Mouse (Mus musculus) cerebellum, adult 8-10 months (tissue): ENCODE measurements around the gene Cryab.
A peak's percentile ranks its signal among the peaks of the same experiment; 100 is the strongest.

ENCODE experiments used
- DNase-seq: peaks from one replicate; pipeline ENCODE4 v3.0.0; 2022

The Cryab gene

DNA sequence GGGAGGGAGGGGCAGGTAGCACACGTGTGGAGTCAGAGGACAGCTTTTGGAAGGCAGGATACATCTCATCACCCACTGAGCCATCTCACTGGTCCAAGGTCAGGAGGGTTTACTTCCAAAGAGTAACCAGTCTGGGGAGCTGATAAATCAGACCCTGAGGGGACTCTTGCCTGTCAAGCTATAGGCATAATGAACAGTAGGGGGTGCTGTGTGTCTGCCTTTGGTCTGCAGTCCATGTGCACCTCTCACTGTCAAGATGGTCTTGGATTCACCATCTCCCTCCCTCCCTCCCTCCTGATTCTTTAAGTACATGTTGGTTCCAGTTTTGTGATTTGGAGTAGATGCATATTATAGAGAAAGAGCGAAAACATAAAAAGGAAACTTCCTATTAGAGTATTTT is 49.9 kb downstream of the Cryab start:
- peak; percentile 20 for DNase-seq

DNA sequence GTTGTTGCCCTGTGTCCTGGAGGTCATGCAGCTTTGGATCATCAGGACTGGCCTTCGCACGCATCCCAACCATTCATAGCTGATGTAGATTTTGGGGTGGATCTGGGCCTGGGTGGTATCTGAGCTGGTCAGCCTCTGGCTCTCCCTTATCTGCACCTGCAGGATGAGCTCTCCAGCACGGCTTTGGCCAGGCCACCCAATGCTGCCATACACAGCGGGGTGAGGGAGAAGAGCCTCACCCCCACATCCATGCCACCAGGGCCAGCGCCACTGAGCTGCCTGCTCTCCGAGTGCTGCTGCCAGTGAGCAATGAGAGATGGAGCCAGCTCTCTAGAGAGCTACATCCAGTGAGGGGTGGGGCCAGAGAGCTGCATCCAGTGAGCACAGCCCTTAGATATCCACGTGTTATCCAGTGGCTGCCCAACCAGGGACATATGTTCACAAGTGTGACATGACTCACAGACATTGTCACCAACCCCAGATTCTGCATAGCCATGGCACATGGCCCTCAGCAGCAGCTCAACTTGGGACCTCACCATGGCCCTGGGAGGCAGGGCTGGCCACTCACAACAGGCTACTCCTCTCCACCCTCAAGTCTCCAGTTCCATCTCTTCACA is 52.0 kb downstream of the Cryab start:
- DNase-seq: no peak
